Comparison of ENCODE assay signal across 8 mouse cellular contexts in the genomic region with DNA sequence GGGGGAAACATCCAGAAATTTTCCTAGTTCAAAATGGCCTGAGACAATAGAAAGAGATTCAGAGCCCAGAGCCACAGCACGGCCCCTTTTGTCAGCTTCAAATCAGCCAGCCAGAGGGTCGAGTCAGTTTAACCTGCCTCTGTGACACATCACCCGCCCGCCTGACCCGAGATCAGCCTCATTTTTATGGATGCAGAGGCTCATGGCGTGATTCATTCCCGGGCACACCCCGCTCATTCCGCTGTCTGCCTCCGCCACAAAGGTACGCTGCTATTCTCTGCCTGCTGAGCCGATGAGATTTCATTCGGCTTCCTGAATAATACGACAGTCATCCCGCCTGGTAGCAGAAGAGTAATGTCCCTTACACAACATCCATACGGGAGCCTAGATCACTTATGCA.
DNase-seq lines count a peak whose midpoint lies in the region; ATAC-seq lines count a peak whose summit lies in the region.

No protein-coding gene starts in this region.

- no peak for DNase-seq in kidney, postnatal 14 days
- DNase-seq in brain, adult 2 months (ENCODE audit: low read depth, low spot score) = peak; percentile 79
- DNase-seq in frontal cortex, adult 2 months (ENCODE audit: extremely low spot score in 1 of 2, low spot score in 1 of 2) = peak; percentile 14 to 67
- no peak for DNase-seq in thymus, postnatal 4 days
- DNase-seq in cerebellum, adult 9-10 months = no peak

- H3K9ac ChIP-seq in kidney, embryonic 16.5 days (replicated peaks; ENCODE audit: low read length) = peak overlapping the region; percentile 58; the same call in 1 of the 2 replicates
- H3K9ac ChIP-seq in limb, embryonic 15.5 days = 0 out of 2 replicates have a peak overlapping the region, but pooled peaks have one; percentile 1
- H3K9ac ChIP-seq in stomach, embryonic 16.5 days (ENCODE audit: low read length) = peak overlapping the region; percentile 46; the same call in 1 of the 2 replicates

- H3K4me1 ChIP-seq in kidney, embryonic 16.5 days (ENCODE audit: insufficient read depth, low read length) = peaks cover 12% of the 10 kb centered on the region; the same call in 1 of the 2 replicates
- peaks cover 18% of the 10 kb centered on the region; the same call in 1 of the 2 replicates for H3K4me1 ChIP-seq in limb, embryonic 15.5 days
- H3K4me1 ChIP-seq in stomach, embryonic 16.5 days (ENCODE audit: control insufficient read depth, insufficient read depth, low read length) = no peaks in the 10 kb centered on the region

- no peak overlapping the region for H3K27ac ChIP-seq in kidney, embryonic 16.5 days (ENCODE audit: low read length)
- H3K27ac ChIP-seq in limb, embryonic 15.5 days = no peak overlapping the region
- no peak overlapping the region for H3K27ac ChIP-seq in stomach, embryonic 16.5 days (ENCODE audit: low read length)

- peak overlapping the region; percentile 57 for H3K4me2 ChIP-seq in kidney, embryonic 16.5 days (replicated peaks; ENCODE audit: low read depth, low read length)
- peak overlapping the region; percentile 46 for H3K4me2 ChIP-seq in limb, embryonic 15.5 days
- H3K4me2 ChIP-seq in stomach, embryonic 16.5 days (ENCODE audit: low read depth, low read length) = peak overlapping the region; percentile 53

- ATAC-seq in kidney, embryonic 16.5 days (ENCODE audit: low FRiP score, low TSS enrichment) = no peak
- no peak for ATAC-seq in limb, embryonic 15.5 days (ENCODE audit: insufficient number of reproducible peaks, low FRiP score, low TSS enrichment, low read depth)
- no peak for ATAC-seq in stomach, embryonic 16.5 days (ENCODE audit: insufficient read depth, low FRiP score)

- H3K36me3 ChIP-seq in kidney, embryonic 16.5 days (ENCODE audit: insufficient read depth, low read length) = no peaks in the 10 kb centered on the region
- no peaks in the 10 kb centered on the region for H3K36me3 ChIP-seq in limb, embryonic 15.5 days
- H3K36me3 ChIP-seq in stomach, embryonic 16.5 days (ENCODE audit: control insufficient read depth, insufficient read depth, low read length) = no peaks in the 10 kb centered on the region

- H3K4me3 ChIP-seq in kidney, embryonic 16.5 days (ENCODE audit: low read length) = peak overlapping the region; percentile 38
- H3K4me3 ChIP-seq in limb, embryonic 15.5 days = peak overlapping the region; percentile 28
- H3K4me3 ChIP-seq in stomach, embryonic 16.5 days (replicated peaks; ENCODE audit: low read length) = peak overlapping the region; percentile 24

- 4% methylated on average over 16 of the region's 16 CpGs for WGBS in kidney, embryonic 16.5 days
- WGBS in limb, embryonic 15.5 days = 16% methylated on average over 16 of the region's 16 CpGs
- WGBS in stomach, embryonic 16.5 days = 11% methylated on average over 16 of the region's 16 CpGs

- no peaks in the 10 kb centered on the region for H3K9me3 ChIP-seq in kidney, embryonic 16.5 days (ENCODE audit: low read length)
- no peaks in the 10 kb centered on the region for H3K9me3 ChIP-seq in limb, embryonic 15.5 days
- no peaks in the 10 kb centered on the region for H3K9me3 ChIP-seq in stomach, embryonic 16.5 days (replicated peaks; ENCODE audit: control insufficient read depth, low read length)

- H3K27me3 ChIP-seq in kidney, embryonic 16.5 days (ENCODE audit: insufficient read depth, low read length) = no peaks in the 10 kb centered on the region
- H3K27me3 ChIP-seq in limb, embryonic 15.5 days = no peaks in the 10 kb centered on the region
- no peaks in the 10 kb centered on the region for H3K27me3 ChIP-seq in stomach, embryonic 16.5 days (ENCODE audit: control insufficient read depth, insufficient read depth, low read length)

Comparison
In these comparisons a context has a peak if more than half of its experiments do, and no peak if none do; other contexts are left out.
1. H3K9ac ChIP-seq: peak in every context shown above with its lines; median percentile 58 in kidney, embryonic 16.5 days; 46 in stomach, embryonic 16.5 days; 1 in limb, embryonic 15.5 days.
2. DNase-seq: peak in brain, adult 2 months (single experiment) and frontal cortex, adult 2 months (2 of 2); none in kidney, postnatal 14 days (single experiment), thymus, postnatal 4 days (single experiment) and cerebellum, adult 9-10 months (single experiment).
3. Peak in every context shown above with its lines, with median percentiles within 50 percentile points of each other: H3K4me2 ChIP-seq and H3K4me3 ChIP-seq.